Mouse (Mus musculus) layer of hippocampus, postnatal 25 days (tissue): ENCODE measurements around the gene Camk1g. TPM values are rescaled to one million over a fixed set of nuclear protein-coding genes. Genes with fewer than 3 reads are reported as not detected.

Source experiments
- DNase-seq, 2 experiments: peaks; one replicate each; pipeline ENCODE4 v3.0.0; 2022; ENCODE audit warnings: mixed read lengths in 2 of 2, low spot score in 1 of 2; ENCODE audit errors: extremely low spot score in 1 of 2
- total RNA-seq, 2 experiments: library from RNA; stranded (reverse); gene quantifications; 2 replicates each; pipeline ENCODE4 v1.2.3; 2021

Camk1g gene
- total RNA-seq, 2 experiments from 2014 or later: 26.5 to 27.5 TPM

GRCm38 (mm10) chr1:193336122-193337017 lies 33.7 kb downstream of the Camk1g start:
- no peak for DNase-seq

GRCm38 (mm10) chr1:193334546-193334945 lies 35.6 kb downstream of the Camk1g start:
- DNase-seq: no peak

GRCm38 (mm10) chr1:193333776-193334175 lies 36.3 kb downstream of the Camk1g start:
- no peak for DNase-seq

- DNase-seq: no peak
Observed at GRCm38 (mm10) chr1:193332671-193333070, 37.4 kb downstream of the Camk1g start.

- no peak for DNase-seq
Observed at GRCm38 (mm10) chr1:193332018-193332417, 38.1 kb downstream of the Camk1g start.

GRCm38 (mm10) chr1:193330626-193331025 lies 39.5 kb downstream of the Camk1g start:
- no peak for DNase-seq

- DNase-seq: peak; percentile 85 to 86
Observed at GRCm38 (mm10) chr1:193330172-193330571, 39.9 kb downstream of the Camk1g start.

- no peak for DNase-seq
Observed at GRCm38 (mm10) chr1:193329557-193329956, 40.5 kb downstream of the Camk1g start.

GRCm38 (mm10) chr1:193327686-193328085 lies 42.4 kb downstream of the Camk1g start:
- no peak for DNase-seq

- DNase-seq: no peak
Observed at GRCm38 (mm10) chr1:193327216-193327615, 42.9 kb downstream of the Camk1g start.

- DNase-seq: no peak
Observed at GRCm38 (mm10) chr1:193326456-193327145, 43.5 kb downstream of the Camk1g start.

GRCm38 (mm10) chr1:193325891-193326290 lies 44.2 kb downstream of the Camk1g start:
- no peak for DNase-seq

GRCm38 (mm10) chr1:193324224-193324623 lies 45.9 kb downstream of the Camk1g start:
- peak in 1 of 2 experiments; percentile 66 for DNase-seq

- DNase-seq: no peak
Observed at GRCm38 (mm10) chr1:193323686-193324085, 46.4 kb downstream of the Camk1g start.

GRCm38 (mm10) chr1:193320398-193320797 lies 49.7 kb downstream of the Camk1g start:
- no peak for DNase-seq

- no peak for DNase-seq
Observed at GRCm38 (mm10) chr1:193319721-193320120, 50.4 kb downstream of the Camk1g start.

- no peak for DNase-seq
Observed at GRCm38 (mm10) chr1:193317159-193317559, 52.9 kb downstream of the Camk1g start.

- DNase-seq: no peak
Observed at GRCm38 (mm10) chr1:193316358-193316750, 53.7 kb downstream of the Camk1g start.

- no peak for DNase-seq
Observed at GRCm38 (mm10) chr1:193315705-193316357, 54.3 kb downstream of the Camk1g start.

GRCm38 (mm10) chr1:193311596-193311995 lies 58.5 kb downstream of the Camk1g start:
- no peak for DNase-seq

GRCm38 (mm10) chr1:193310519-193311085 lies 59.5 kb downstream of the Camk1g start:
- DNase-seq: no peak
